Mouse (Mus musculus): Measurements from ENCODE around the gene Mphosph8. TPM values are rescaled to one million over a fixed set of nuclear protein-coding genes. Genes with fewer than 3 reads are reported as not detected.

The Mphosph8 gene
- 38.7 TPM for polyA plus RNA-seq (2021)

GRCm38 (mm10) chr14:56667969-56668802 lies at the start of gene Mphosph8:
Gene Mphosph8 (plus strand): TSS chr14:56668248.
- POLR2A ChIA-PET, result no interaction called here

DNA sequence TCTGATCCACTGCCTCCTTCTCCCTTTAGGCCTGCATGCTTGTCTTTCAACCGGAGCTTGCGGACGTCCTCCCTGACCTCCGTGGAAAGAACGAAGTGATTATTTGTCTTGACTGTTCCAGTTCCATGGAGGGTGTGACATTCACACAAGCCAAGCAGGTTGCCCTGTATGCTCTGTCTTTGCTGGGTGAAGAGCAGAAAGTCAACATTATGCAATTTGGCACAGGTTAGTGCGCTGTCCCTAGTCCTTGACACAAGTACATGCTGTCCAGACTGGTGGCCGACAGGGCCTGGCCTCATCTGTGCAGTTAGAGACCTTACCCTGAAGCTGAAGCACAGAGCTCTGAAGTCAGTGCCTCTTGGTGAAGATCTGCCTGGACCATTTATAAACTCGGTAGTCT lies 47.6 kb upstream of the Mphosph8 start:
- ATAC-seq (no peak), DNase-seq (ENCODE audit: low read depth, low spot score) (no peak)
- POLR2A ChIA-PET, result no interaction called here
- in situ Hi-C loops (cut with MboI; ENCODE audit: low pct_unique_long_range_greater_than_20kb), result no loop called here
- H3K27me3 ChIP-seq, result no peaks in the 10 kb centered on the region
- TF ChIP-seq CTCF (IDR thresholded peaks at IDR 0.05), result no peak
- CTCF ChIA-PET, result no interaction called here

More at GRCm38 (mm10) chr14:56667969-56668802, at the start of gene Mphosph8:
- H3K27me3 ChIP-seq, result no peaks in the 10 kb centered on the region
- in situ Hi-C loops (cut with MboI; ENCODE audit: low pct_unique_long_range_greater_than_20kb), result no loop called here
- CTCF ChIA-PET, result no interaction called here
- ATAC-seq (peak; percentile 98), DNase-seq (ENCODE audit: low read depth, low spot score) (peak; percentile 93)
- no peak for TF ChIP-seq CTCF (IDR thresholded peaks at IDR 0.05)

- ATAC-seq, result no peak
- CTCF ChIA-PET, result no interaction called here
Measured at GRCm38 (mm10) chr14:56626202-56626601, 41.8 kb upstream of the Mphosph8 start.

DNA sequence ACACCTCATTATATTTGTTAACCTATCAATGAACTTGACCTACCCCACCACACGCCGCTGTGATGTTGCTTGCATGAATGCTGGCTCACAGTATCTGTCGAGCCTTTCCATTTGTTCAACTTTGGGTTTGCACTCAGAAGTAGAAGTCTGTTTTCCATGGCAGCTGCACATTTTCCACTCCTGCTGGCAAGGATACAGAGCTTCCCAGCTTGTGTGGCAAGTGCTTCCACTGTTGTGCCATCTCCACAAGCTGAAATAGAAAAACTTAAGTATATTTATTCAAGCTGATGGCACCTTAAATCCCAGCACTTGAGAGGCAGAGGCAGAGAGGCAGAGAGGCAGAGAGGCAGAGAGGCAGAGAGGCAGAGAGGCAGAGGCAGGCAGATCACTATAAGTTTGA lies 39.7 kb upstream of the Mphosph8 start:
- ChIA-PET CTCF (no interaction called here), POLR2A (no interaction called here)
- TF ChIP-seq CTCF (IDR thresholded peaks at IDR 0.05), result no peak
- DNase-seq (ENCODE audit: low read depth, low spot score) (no peak), ATAC-seq (no peak)
- in situ Hi-C loops (cut with MboI; ENCODE audit: low pct_unique_long_range_greater_than_20kb), result no loop called here
- no peaks in the 10 kb centered on the region for H3K27me3 ChIP-seq

More at GRCm38 (mm10) chr14:56626202-56626601, 41.8 kb upstream of the Mphosph8 start:
- no peak for DNase-seq (ENCODE audit: low read depth, low spot score)
- H3K27me3 ChIP-seq, result no peaks in the 10 kb centered on the region
- in situ Hi-C loops (cut with MboI; ENCODE audit: low pct_unique_long_range_greater_than_20kb), result no loop called here
- no peak for TF ChIP-seq CTCF (IDR thresholded peaks at IDR 0.05)
- POLR2A ChIA-PET, result no interaction called here

DNA sequence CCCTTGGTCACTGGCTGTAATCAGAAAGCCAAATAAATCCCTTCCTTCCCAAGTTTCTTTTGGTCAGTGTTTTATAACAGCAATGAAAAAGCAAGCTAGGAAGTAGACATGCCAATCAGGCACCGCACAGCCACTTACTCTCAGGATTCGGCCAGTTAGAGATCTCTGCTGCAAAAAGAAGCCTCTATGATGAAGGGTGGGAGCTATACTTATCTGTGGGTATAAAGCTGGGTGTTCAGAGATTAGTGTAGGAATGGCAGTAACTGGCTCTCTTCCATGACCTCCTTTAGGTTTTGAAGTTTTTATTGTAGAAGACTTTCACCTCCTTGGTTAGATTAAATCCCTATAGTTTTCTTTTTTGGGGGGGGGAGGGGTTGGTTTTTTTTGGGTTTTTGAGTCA lies 36.9 kb upstream of the Mphosph8 start:
- POLR2A ChIA-PET, result no interaction called here
- in situ Hi-C loops (cut with MboI; ENCODE audit: low pct_unique_long_range_greater_than_20kb), result no loop called here
- CTCF ChIA-PET, result no interaction called here
- no peak for DNase-seq (ENCODE audit: low read depth, low spot score)
- TF ChIP-seq CTCF (IDR thresholded peaks at IDR 0.05), result no peak
- ATAC-seq, result no peak
- no peaks in the 10 kb centered on the region for H3K27me3 ChIP-seq

DNA sequence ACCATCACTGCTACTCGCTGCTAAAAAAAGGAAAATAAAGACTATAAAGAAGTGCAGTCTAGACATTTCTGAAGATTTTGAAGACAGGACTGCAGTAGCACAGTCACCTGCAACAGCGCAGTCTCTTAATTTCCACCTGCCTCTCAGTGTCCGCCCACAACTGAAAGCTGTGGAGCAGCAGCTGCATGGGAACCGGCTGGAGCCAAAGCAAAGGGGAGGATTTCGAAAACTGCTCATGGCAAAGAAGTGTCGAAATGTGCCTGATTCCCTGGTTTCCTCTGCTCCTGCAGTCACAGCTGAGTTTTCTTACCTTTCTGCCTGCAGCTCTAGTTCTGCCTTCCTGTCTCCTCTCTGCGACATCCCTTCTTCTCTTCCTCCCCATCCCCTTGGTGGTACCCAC lies 20.8 kb upstream of the Mphosph8 start:
- POLR2A ChIA-PET, result no interaction called here
- CTCF ChIA-PET, result no interaction called here
- in situ Hi-C loops (cut with MboI; ENCODE audit: low pct_unique_long_range_greater_than_20kb), result no loop called here
- no peak for TF ChIP-seq CTCF (IDR thresholded peaks at IDR 0.05)
- no peak for DNase-seq (ENCODE audit: low read depth, low spot score)
- H3K27me3 ChIP-seq, result no peaks in the 10 kb centered on the region
- ATAC-seq, result no peak

GRCm38 (mm10) chr14:56649448-56649847 lies 18.6 kb upstream of the Mphosph8 start:
- ATAC-seq (no peak), DNase-seq (ENCODE audit: low read depth, low spot score) (no peak)
- H3K27me3 ChIP-seq, result no peaks in the 10 kb centered on the region
- ChIA-PET POLR2A (interaction anchor here (0.6 kb wide), 1 partner anchor 149 kb away, joined by 3 read pairs; no protein-coding TSS in a partner anchor), CTCF (interaction anchor here (1.4 kb wide), 1 partner anchor 46 kb away, joined by 4 read pairs; no protein-coding TSS in a partner anchor)
- in situ Hi-C loops (cut with MboI; ENCODE audit: low pct_unique_long_range_greater_than_20kb), result no loop called here
- TF ChIP-seq CTCF (IDR thresholded peaks at IDR 0.05), result no peak

- no peak for ATAC-seq
- H3K27me3 ChIP-seq, result no peaks in the 10 kb centered on the region
- ChIA-PET CTCF (interaction anchor here (0.6 kb wide), 1 partner anchor 117 kb away, joined by 3 read pairs; no protein-coding TSS in a partner anchor), POLR2A (interaction anchor here (0.6 kb wide), 1 partner anchor 15 kb away, joined by 3 read pairs; no protein-coding TSS in a partner anchor)
- DNase-seq (ENCODE audit: low read depth, low spot score), result no peak
- TF ChIP-seq CTCF (IDR thresholded peaks at IDR 0.05), result no peak
- in situ Hi-C loops (cut with MboI; ENCODE audit: low pct_unique_long_range_greater_than_20kb), result no loop called here
Measured at GRCm38 (mm10) chr14:56665651-56666050, 2.4 kb upstream of the Mphosph8 start.

DNA sequence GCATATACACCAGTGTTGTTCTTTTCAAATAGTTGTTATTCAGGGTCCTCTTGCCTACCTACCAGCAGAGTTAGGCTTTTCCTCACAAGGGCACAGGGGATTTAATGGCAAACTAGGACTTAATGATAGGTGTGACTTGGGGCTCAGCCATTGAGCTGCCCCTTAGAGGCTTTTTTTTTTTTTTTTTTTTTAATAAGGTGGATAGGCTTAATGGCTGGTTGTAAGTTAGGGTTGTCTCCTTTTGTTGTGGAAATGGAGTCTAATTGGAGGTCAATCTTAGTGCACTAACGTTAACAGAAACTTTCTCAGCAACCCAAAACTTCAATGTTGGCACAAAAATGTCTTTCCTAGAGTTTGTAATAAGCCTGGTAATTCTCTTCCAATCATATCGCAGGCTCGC lies 1.1 kb upstream of the Mphosph8 start:
- DNase-seq (ENCODE audit: low read depth, low spot score) (no peak), ATAC-seq (no peak)
- H3K27me3 ChIP-seq, result no peaks in the 10 kb centered on the region
- POLR2A ChIA-PET, result interaction anchor here (0.6 to 0.7 kb wide), 3 partner anchors 18 to 1088 kb away, joined by 3 read pairs; no protein-coding TSS in a partner anchor
- in situ Hi-C loops (cut with MboI; ENCODE audit: low pct_unique_long_range_greater_than_20kb), result no loop called here
- TF ChIP-seq CTCF (IDR thresholded peaks at IDR 0.05), result no peak
- CTCF ChIA-PET, result interaction anchor here (1.2 kb wide), 1 partner anchor 17 kb away, joined by 3 read pairs; no protein-coding TSS in a partner anchor

DNA sequence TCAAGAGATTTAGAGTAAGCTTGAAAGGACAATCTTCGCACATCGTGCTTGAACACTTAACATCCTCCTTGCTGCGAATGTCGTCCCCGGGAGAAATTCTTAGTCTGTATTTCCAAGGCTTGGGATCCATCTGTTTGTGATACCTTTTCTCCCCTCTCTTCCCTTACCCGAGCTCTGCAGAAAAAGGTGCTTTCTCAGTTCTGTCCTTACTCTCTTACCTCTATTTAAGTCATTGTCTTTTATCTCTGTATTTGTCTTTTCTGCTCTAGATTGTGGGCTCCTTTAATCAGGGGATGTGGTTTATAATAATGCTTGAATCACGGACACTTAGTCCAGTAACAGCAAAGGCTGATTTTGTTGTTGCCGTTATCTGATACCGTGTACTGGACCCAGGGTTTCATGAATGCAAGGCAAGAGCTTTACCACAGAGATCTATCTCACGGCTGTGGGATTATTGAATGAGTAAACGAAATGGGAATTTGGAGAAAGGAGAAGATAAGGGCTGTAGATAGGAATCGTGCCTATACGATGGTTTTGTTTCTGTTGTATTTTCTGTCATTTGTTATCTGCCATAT lies 1.1 kb downstream of the Mphosph8 start:
- in situ Hi-C loops (cut with MboI; ENCODE audit: low pct_unique_long_range_greater_than_20kb), result no loop called here
- POLR2A ChIA-PET, result no interaction called here
- DNase-seq (ENCODE audit: low read depth, low spot score) (no peak), ATAC-seq (no peak)
- CTCF ChIA-PET, result no interaction called here
- H3K27me3 ChIP-seq, result no peaks in the 10 kb centered on the region
- no peak for TF ChIP-seq CTCF (IDR thresholded peaks at IDR 0.05)

GRCm38 (mm10) chr14:56685426-56685825 lies 17.4 kb downstream of the Mphosph8 start:
- CTCF ChIA-PET, result no interaction called here
- no peak for TF ChIP-seq CTCF (IDR thresholded peaks at IDR 0.05)
- H3K27me3 ChIP-seq, result no peaks in the 10 kb centered on the region
- DNase-seq (ENCODE audit: low read depth, low spot score) (no peak), ATAC-seq (no peak)
- in situ Hi-C loops (cut with MboI; ENCODE audit: low pct_unique_long_range_greater_than_20kb), result no loop called here
- POLR2A ChIA-PET, result interaction anchor here (1.3 kb wide), 1 partner anchor 18 kb away, joined by 3 read pairs; no protein-coding TSS in a partner anchor

Measured in Patski (cell line).